ENCODE assay signal across 30 mouse cellular contexts in genomic region chr11:72287543-72287942, GRCm38 (mm10). TPM values are rescaled to one million over a fixed set of nuclear protein-coding genes. Genes with fewer than 3 reads are reported as not detected.
A peak's percentile ranks its signal among the peaks of the same experiment; 100 is the strongest.
DNase-seq lines count a peak whose midpoint lies in the region; ATAC-seq and TF ChIP-seq lines count a peak whose summit lies in the region.
"Had no signal": no experiment of that assay in that cellular context is flagged by ENCODE, and none has a peak within 500 bp of the region (broad histone marks: within the 10 kb centered on the region; RNA-seq: fewer than 3 reads in every experiment).

No protein-coding gene starts in this region.

- peak; percentile 10 for DNase-seq in forebrain, embryonic 11.5 days (ENCODE audit: low spot score)
- DNase-seq in ES-E14 (ENCODE audit: low read depth, low spot score) (no peak), ZHBTc4 (ENCODE audit: low read depth, low spot score) (peak; percentile 79)
- DNase-seq in retina, embryonic 14.5 days (ENCODE audit: low spot score): no peak
- DNase-seq: adrenal gland, adult 2 months; adrenal gland, postnatal 10 days; adrenal gland, postnatal 25 days; B cell, adult 2 months; cerebellum, adult 11 months; cerebellum, adult 18-20 months; cerebellum, adult 8-10 months; cerebellum, adult 9-11 months; cerebellum, postnatal 14 days; cerebellum, postnatal 36 days; embryo, embryonic 11 days had no signal

- in situ Hi-C loops in ES-E14 (cut with MboI; ENCODE audit: low sequenced_read_pairs in 2 of 2, unreplicated experiment in 2 of 2): no loop called here

- H3K4me2 ChIP-seq in forebrain, embryonic 11.5 days (ENCODE audit: low read depth, low read length, severe bottlenecking): no peak overlapping the region
- H3K4me2 ChIP-seq in forebrain, embryonic 13.5 days: no peak overlapping the region
- no peak overlapping the region for H3K4me2 ChIP-seq in kidney, embryonic 14.5 days (replicated peaks; ENCODE audit: low read depth, low read length)
- H3K4me2 ChIP-seq: embryonic facial prominence, embryonic 13.5 days; embryonic facial prominence, embryonic 15.5 days had no signal

- 93% methylated on average over 3 of the region's 3 CpGs for WGBS in forebrain, embryonic 11.5 days
- WGBS in forebrain, embryonic 13.5 days: 87% methylated on average over 3 of the region's 3 CpGs
- 90% methylated on average over 3 of the region's 3 CpGs for WGBS in kidney, embryonic 14.5 days

- H3K4me1 ChIP-seq in forebrain, embryonic 11.5 days (replicated peaks; ENCODE audit: control insufficient read depth, insufficient read depth, low read length): no peaks in the 10 kb centered on the region
- no peaks in the 10 kb centered on the region for H3K4me1 ChIP-seq in forebrain, embryonic 13.5 days
- H3K4me1 ChIP-seq in ES-E14 (ENCODE audit: control insufficient read depth in 2 of 2, insufficient read depth in 2 of 2, low read length in 2 of 2, poor library complexity in 1 of 2): peaks cover 13 to 27% of the 10 kb centered on the region in 2 experiments
- H3K4me1 ChIP-seq in kidney, embryonic 14.5 days (ENCODE audit: control insufficient read depth, insufficient read depth, low read length): no peaks in the 10 kb centered on the region
- H3K4me1 ChIP-seq: embryonic facial prominence, embryonic 13.5 days; embryonic facial prominence, embryonic 15.5 days; forebrain, embryonic 10.5 days had no signal

- no peak overlapping the region for H3K9ac ChIP-seq in forebrain, embryonic 11.5 days (ENCODE audit: low read length)
- H3K9ac ChIP-seq in forebrain, embryonic 13.5 days: no peak overlapping the region
- H3K9ac ChIP-seq in ES-E14 (ENCODE audit: insufficient read depth, low read depth, low read length, poor library complexity, severe bottlenecking): no peak overlapping the region
- no peak overlapping the region for H3K9ac ChIP-seq in kidney, embryonic 14.5 days (ENCODE audit: low read depth, low read length)
- H3K9ac ChIP-seq: embryonic facial prominence, embryonic 13.5 days; embryonic facial prominence, embryonic 15.5 days had no signal

- no peaks in the 10 kb centered on the region for H3K9me3 ChIP-seq in forebrain, embryonic 11.5 days (ENCODE audit: control insufficient read depth, low read length)
- no peaks in the 10 kb centered on the region for H3K9me3 ChIP-seq in forebrain, embryonic 13.5 days (replicated peaks)
- H3K9me3 ChIP-seq in ES-E14 (ENCODE audit: control insufficient read depth, insufficient read depth, low read depth, low read length): no peaks in the 10 kb centered on the region
- no peaks in the 10 kb centered on the region for H3K9me3 ChIP-seq in kidney, embryonic 14.5 days (ENCODE audit: control insufficient read depth, low read length)
- H3K9me3 ChIP-seq: embryonic facial prominence, embryonic 13.5 days; embryonic facial prominence, embryonic 15.5 days; forebrain, embryonic 10.5 days had no signal

- no peak overlapping the region for H3K27ac ChIP-seq in forebrain, embryonic 11.5 days (ENCODE audit: low read depth, low read length)
- no peak overlapping the region for H3K27ac ChIP-seq in forebrain, embryonic 13.5 days
- peak overlapping the region; percentile 30; the same call in 1 of the 2 replicates for H3K27ac ChIP-seq in ES-E14 (ENCODE audit: insufficient read depth, low read depth, low read length, poor library complexity, severe bottlenecking)
- no peak overlapping the region for H3K27ac ChIP-seq in kidney, embryonic 14.5 days (ENCODE audit: low read depth, low read length)
- H3K27ac ChIP-seq: embryonic facial prominence, embryonic 13.5 days; embryonic facial prominence, embryonic 15.5 days; forebrain, embryonic 10.5 days had no signal

- ATAC-seq in forebrain, embryonic 11.5 days (replicated peaks; ENCODE audit: low FRiP score): no peak
- ATAC-seq in forebrain, embryonic 13.5 days: no peak
- no peak for ATAC-seq in kidney, embryonic 14.5 days (ENCODE audit: low FRiP score, low TSS enrichment)
- ATAC-seq: CD4-positive, CD25-positive, alpha-beta regulatory T cell, adult 4 months; forebrain, embryonic 14.5 days; forebrain, embryonic 16.5 days had no signal

- no peak overlapping the region for H3K4me3 ChIP-seq in forebrain, embryonic 11.5 days (ENCODE audit: low read depth, low read length)
- H3K4me3 ChIP-seq in forebrain, embryonic 13.5 days: no peak overlapping the region
- no peak overlapping the region for H3K4me3 ChIP-seq in ES-E14 (ENCODE audit: insufficient read depth in 1 of 2, low read depth in 1 of 2, low read length in 2 of 2, poor library complexity in 1 of 2, severe bottlenecking in 1 of 2)
- no peak overlapping the region for H3K4me3 ChIP-seq in kidney, embryonic 14.5 days (ENCODE audit: low read length)
- H3K4me3 ChIP-seq: embryonic facial prominence, embryonic 13.5 days; embryonic facial prominence, embryonic 15.5 days; erythroblast, embryonic 14.5 days; forebrain, embryonic 10.5 days had no signal

- no peaks in the 10 kb centered on the region for H3K27me3 ChIP-seq in forebrain, embryonic 11.5 days (ENCODE audit: control insufficient read depth, insufficient read depth, low read length)
- no peaks in the 10 kb centered on the region for H3K27me3 ChIP-seq in forebrain, embryonic 13.5 days
- H3K27me3 ChIP-seq in kidney, embryonic 14.5 days (ENCODE audit: control insufficient read depth, insufficient read depth, low read length): no peaks in the 10 kb centered on the region
- H3K27me3 ChIP-seq: embryonic facial prominence, embryonic 13.5 days; embryonic facial prominence, embryonic 15.5 days had no signal

- no peaks in the 10 kb centered on the region for H3K36me3 ChIP-seq in forebrain, embryonic 11.5 days (ENCODE audit: control insufficient read depth, insufficient read depth, low read length)
- H3K36me3 ChIP-seq in forebrain, embryonic 13.5 days (ENCODE audit: poor library complexity, severe bottlenecking): no peaks in the 10 kb centered on the region
- no peaks in the 10 kb centered on the region for H3K36me3 ChIP-seq in ES-E14 (ENCODE audit: control insufficient read depth, insufficient read depth, low read length, poor library complexity, severe bottlenecking)
- no peaks in the 10 kb centered on the region for H3K36me3 ChIP-seq in kidney, embryonic 14.5 days (ENCODE audit: control insufficient read depth, insufficient read depth, low read length)
- H3K36me3 ChIP-seq: embryonic facial prominence, embryonic 13.5 days; embryonic facial prominence, embryonic 15.5 days; forebrain, embryonic 10.5 days had no signal

TF ChIP-seq in ES-E14, 5 proteins besides CTCF, POLR2A, EP300 and RAD21:
- TF ChIP-seq HCFC1 (IDR thresholded peaks at IDR 0.05; ENCODE audit: borderline replicate concordance, insufficient read depth, low read length) (no peak), ZC3H11A (IDR thresholded peaks at IDR 0.05; ENCODE audit: borderline replicate concordance, low read depth, low read length) (no peak), ZNF384 (IDR thresholded peaks at IDR 0.05; ENCODE audit: low read depth, low read length) (no peak), CHD2 (IDR thresholded peaks at IDR 0.05; ENCODE audit: low read depth, low read length) (no peak), MAFK (IDR thresholded peaks at IDR 0.05; ENCODE audit: insufficient read depth, low read depth, low read length) (no peak)
TF ChIP-seq in ES-E14: peak in this region for 0.

RNA-seq across cellular contexts. Expression of gene Xaf1, which starts 13.9 kb away (rescaled TPM):
- polyA plus RNA-seq in forebrain, embryonic 11.5 days (2014; fragmentation: Nextera tagmentation; extraction: Ambion mirVana): 1.4 and 2.4 TPM in 2 replicates
- polyA plus RNA-seq in forebrain, embryonic 13.5 days (2015; fragmentation: Nextera tagmentation; extraction: Ambion mirVana): 0.98 and 1.8 TPM in 2 replicates
- 7.5 and 7.6 TPM in 2 replicates for total RNA-seq in ES-E14 (2012; rRNA removed)
- polyA plus RNA-seq in kidney, embryonic 14.5 days (2014; fragmentation: Nextera tagmentation; extraction: Ambion mirVana): 4.2 and 4.8 TPM in 2 replicates
- polyA plus RNA-seq: erythroblast, embryonic 14.5 days had no signal

RNA-seq across cellular contexts. Expression of gene Slc13a5, which starts 20.5 kb away (rescaled TPM):
- polyA plus RNA-seq in forebrain, embryonic 11.5 days (2014; fragmentation: Nextera tagmentation; extraction: Ambion mirVana): not detected in 2 replicates
- polyA plus RNA-seq in forebrain, embryonic 13.5 days (2015; fragmentation: Nextera tagmentation; extraction: Ambion mirVana): 0.12 and 0.26 TPM in 2 replicates
- total RNA-seq in ES-E14 (2012; rRNA removed): 7.1 and 8.1 TPM in 2 replicates
- 0.15 and 0.26 TPM in 2 replicates for polyA plus RNA-seq in kidney, embryonic 14.5 days (2014; fragmentation: Nextera tagmentation; extraction: Ambion mirVana)
- total RNA-seq: CH12.LX; common myeloid progenitor, adult 5-6 weeks; MEL had no signal
- polyA plus RNA-seq: CD4-positive, CD25-positive, alpha-beta regulatory T cell, adult 4 months; embryonic facial prominence, embryonic 11.5 days; erythroblast, embryonic 14.5 days; forebrain, embryonic 10.5 days had no signal

RNA-seq across cellular contexts. Expression of gene Fbxo39, which starts 26.7 kb away (rescaled TPM):
- not detected in 2 replicates for polyA plus RNA-seq in forebrain, embryonic 11.5 days (2014; fragmentation: Nextera tagmentation; extraction: Ambion mirVana)
- polyA plus RNA-seq in forebrain, embryonic 13.5 days (2015; fragmentation: Nextera tagmentation; extraction: Ambion mirVana): not detected in 2 replicates
- total RNA-seq in ES-E14 (2012; rRNA removed): 0.13 and 0.16 TPM in 2 replicates
- not detected in 2 replicates for polyA plus RNA-seq in kidney, embryonic 14.5 days (2014; fragmentation: Nextera tagmentation; extraction: Ambion mirVana)
- total RNA-seq: adrenal gland, adult 2 months; adrenal gland, postnatal 10 days; adrenal gland, postnatal 4 days; CH12.LX; common myeloid progenitor, adult 5-6 weeks; MEL had no signal
- polyA plus RNA-seq: brain, embryonic 14.5 days; embryonic facial prominence, embryonic 11.5 days; embryonic facial prominence, embryonic 13.5 days; embryonic facial prominence, embryonic 15.5 days; erythroblast, embryonic 14.5 days; forebrain, embryonic 10.5 days; forebrain, embryonic 14.5 days; forebrain, embryonic 16.5 days had no signal

Comparison
In these comparisons a context has a peak if more than half of its experiments do, and no peak if none do; other contexts are left out.
1. DNase-seq: peak in forebrain, embryonic 11.5 days (single experiment) and ZHBTc4 (single experiment); none in ES-E14 (single experiment) and retina, embryonic 14.5 days (single experiment).